Mouse (Mus musculus) 416B (cell line): ENCODE data around the gene Ssh2.

Experiments
- DNase-seq: peaks from one replicate; pipeline ENCODE4 v3.0.0; 2011; ENCODE audit warnings: low read depth

Ssh2 gene

GRCm38 (mm10) chr11:77507426-77507825 lies 291.3 kb downstream of the Ssh2 start:
- no peak for DNase-seq

- peak; percentile 80 for DNase-seq
Measured at GRCm38 (mm10) chr11:77508068-77509021, 292.3 kb downstream of the Ssh2 start.
